Mouse (Mus musculus) G1E (cell line): ENCODE data around the gene Astn2.

Experiments
- CTCF ChIP-seq: IDR thresholded peaks from 2 replicates; pipeline ENCODE4 v1.5.1; 2012; ENCODE audit warnings: low read depth, low read length, inconsistent platforms, mixed read lengths
- GATA1 ChIP-seq: IDR thresholded peaks from 2 replicates; pipeline ENCODE4 v1.6.1; 2012; ENCODE audit warnings: borderline replicate concordance, low read length, inconsistent platforms, mixed read lengths
- GATA2 ChIP-seq: IDR thresholded peaks from 2 replicates; pipeline ENCODE4 v1.6.1; 2012; ENCODE audit warnings: low read depth, low read length, inconsistent platforms, borderline replicate concordance
- TAL1 ChIP-seq: conservative IDR thresholded peaks from 2 replicates; pipeline ENCODE4 v1.6.1; 2012; ENCODE audit warnings: low read depth, low read length, inconsistent platforms, mixed read lengths

- TF ChIP-seq CTCF (no peak), GATA1 (no peak), TAL1 (no peak), GATA2 (no peak)
Observed at GRCm38 (mm10) chr4:65354580-65354979, 1049.8 kb downstream of the Astn2 start.
